Mouse (Mus musculus): ENCODE data around the gene Ms4a18.

DNA sequence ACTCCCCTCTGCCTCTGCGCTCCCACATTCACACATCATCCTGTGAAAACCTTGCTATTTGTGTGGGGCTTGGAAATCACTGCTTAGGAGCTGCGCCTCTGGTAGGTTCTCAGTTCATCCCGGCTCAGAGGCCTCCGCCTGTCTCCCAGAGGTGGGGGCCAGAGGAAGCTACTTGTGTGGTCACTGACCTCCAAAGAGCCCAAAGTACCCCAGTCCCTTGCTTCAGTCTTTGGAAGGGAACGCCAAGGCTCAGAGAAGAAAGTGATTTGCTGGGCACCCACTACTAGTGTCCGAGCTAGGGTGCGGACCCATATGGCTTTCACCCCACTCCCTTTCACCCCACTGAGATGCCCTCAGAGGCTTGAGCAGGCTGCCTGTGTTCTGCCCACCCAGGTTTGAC lies 24.7 kb downstream of the Ms4a18 start, which contains the start of gene Ms4a15:
- no peak for TF ChIP-seq GATA1 (IDR thresholded peaks at IDR 0.05; ENCODE audit: low read length)
- TF ChIP-seq TAL1 (IDR thresholded peaks at IDR 0.05; ENCODE audit: low read length), result no peak

All from erythroblast, embryonic 14.5 days (primary cell).